Mouse (Mus musculus) liver, postnatal 0 days (tissue): ENCODE measurements around the gene Clic4. TPM values are rescaled to one million over a fixed set of nuclear protein-coding genes. Genes with fewer than 3 reads are reported as not detected.

Experiments
- ATAC-seq: fragments of 200-750 bp; cut with Nextera tagmentation; 2 replicates; pipeline ENCODE4 v1.8.0; 2017; ENCODE audit warnings: mild to moderate bottlenecking, moderate library complexity
- DNase-seq: peaks from one replicate; pipeline ENCODE4 v3.0.0-alpha.2; 2016
- H3K27ac ChIP-seq: fragments of 300-500 bp; sonication (generic); 2 replicates; pipeline ENCODE4 v1.5.1; 2014; ENCODE audit warnings: antibody characterized with exemption, moderate library complexity, mild to moderate bottlenecking, low read depth
- H3K27me3 ChIP-seq: fragments of 300-500 bp; sonication (generic); 2 replicates; pipeline ENCODE4 v1.6.1; 2014; ENCODE audit warnings: low read length, control low read depth, mixed read lengths; ENCODE audit not compliant: insufficient read depth
- H3K36me3 ChIP-seq: fragments of 300-500 bp; sonication (generic); replicated peaks from 2 replicates; pipeline ENCODE4 v1.6.1; 2014; ENCODE audit warnings: mild to moderate bottlenecking, control low read depth, low read length, moderate library complexity, mixed read lengths; ENCODE audit not compliant: insufficient read depth
- H3K4me1 ChIP-seq: fragments of 300-500 bp; sonication (generic); 2 replicates; pipeline ENCODE4 v1.6.1; 2014; ENCODE audit warnings: antibody characterized with exemption, mild to moderate bottlenecking, control low read depth; ENCODE audit not compliant: insufficient read depth
- H3K4me2 ChIP-seq: fragments of 300-500 bp; sonication (generic); 2 replicates; pipeline ENCODE4 v1.6.1; 2014; ENCODE audit warnings: low read depth, mild to moderate bottlenecking, low read length, moderate library complexity, mixed read lengths
- H3K4me3 ChIP-seq: fragments of 300-500 bp; sonication (generic); 2 replicates; pipeline ENCODE4 v1.5.1; 2014; ENCODE audit warnings: low read depth, low read length
- H3K9ac ChIP-seq: fragments of 300-500 bp; sonication (generic); replicated peaks from 2 replicates; pipeline ENCODE4 v1.6.1; 2014; ENCODE audit warnings: mild to moderate bottlenecking, moderate library complexity
- H3K9me3 ChIP-seq: fragments of 300-500 bp; sonication (generic); 2 replicates; pipeline ENCODE4 v1.6.1; 2016; ENCODE audit warnings: mild to moderate bottlenecking, control low read depth, low read length, mixed read lengths
- CTCF ChIP-seq: sonication (generic); IDR thresholded peaks from 2 replicates; pipeline ENCODE4 v1.5.1; 2016; ENCODE audit warnings: antibody characterized with exemption, low read depth
- EP300 ChIP-seq: IDR thresholded peaks from 2 replicates; pipeline ENCODE4 v1.6.1; 2016; ENCODE audit warnings: antibody characterized with exemption, low read depth, mild to moderate bottlenecking
- WGBS: fragments of 180-500 bp; shearing (Covaris S2); extraction: QIAGEN DNeasy Blood & Tissue Kit; methylation state at CpG from one replicate; pipeline ENCODE4 v1.1.7; 2014; ENCODE audit not compliant: insufficient replicate concordance; 5-methylcytosine and 5-hydroxymethylcytosine counted together
- polyA plus RNA-seq: library from polyadenylated mRNA; unstranded; fragments of >200 nt; fragmentation: Nextera tagmentation; extraction: Ambion mirVana; gene quantifications from 2 replicates; pipeline ENCODE4 v1.2.1, GENCODE M21; 2015

Clic4 gene
- polyA plus RNA-seq, 1 experiment from 2014 or later, result 64.6 TPM

GRCm38 (mm10) chr4:135313111-135313691, 40.6 kb upstream of the Clic4 start:
- DNase-seq (peak; percentile 46), ATAC-seq (peak; percentile 55; the same call in 1 of the 2 replicates)
- Histone ChIP-seq H3K27me3 (no peaks in the 10 kb centered on the region), H3K27ac (peak overlapping the region; percentile 90), H3K36me3 (peaks cover 22% of the 10 kb centered on the region), H3K4me2 (peak overlapping the region; percentile 66), H3K4me1 (peaks cover 32% of the 10 kb centered on the region), H3K4me3 (0 out of 2 replicates have a peak overlapping the region, but pooled peaks have one; percentile 21), H3K9ac (peak overlapping the region; percentile 28), H3K9me3 (no peaks in the 10 kb centered on the region)
- TF ChIP-seq EP300 (peak; percentile 81), CTCF (0 out of 2 replicates have a peak, but pooled peaks have one; percentile 4)
- WGBS, result 17% methylated on average over 17 of the region's 17 CpGs

GRCm38 (mm10) chr4:135312706-135313105, 40.1 kb upstream of the Clic4 start:
- H3K36me3 ChIP-seq, result peaks cover 22% of the 10 kb centered on the region
- peaks cover 33% of the 10 kb centered on the region for H3K4me1 ChIP-seq
- 0 out of 2 replicates have a peak overlapping the region, but pooled peaks have one; percentile 3 for H3K4me3 ChIP-seq
- H3K4me2 ChIP-seq, result peak overlapping the region; percentile 66
- no peak for TF ChIP-seq EP300
- no peak for TF ChIP-seq CTCF
- H3K9me3 ChIP-seq, result no peaks in the 10 kb centered on the region
- peak overlapping the region; percentile 28; the same call in 1 of the 2 replicates for H3K9ac ChIP-seq
- WGBS, result 31% methylated on average over 4 of the region's 4 CpGs
- DNase-seq (peak; percentile 60), ATAC-seq (peak; percentile 47)
- H3K27ac ChIP-seq, result peak overlapping the region; percentile 90
- no peaks in the 10 kb centered on the region for H3K27me3 ChIP-seq

GRCm38 (mm10) chr4:135310371-135310770, 37.8 kb upstream of the Clic4 start:
- Histone ChIP-seq H3K27me3 (no peaks in the 10 kb centered on the region), H3K27ac (no peak overlapping the region), H3K36me3 (peaks cover 6% of the 10 kb centered on the region), H3K9me3 (no peaks in the 10 kb centered on the region), H3K4me1 (peaks cover 45% of the 10 kb centered on the region), H3K9ac (no peak overlapping the region), H3K4me2 (no peak overlapping the region), H3K4me3 (no peak overlapping the region)
- TF ChIP-seq EP300 (no peak), CTCF (no peak)
- ATAC-seq (no peak), DNase-seq (no peak)
- WGBS, result 73% methylated on average over 8 of the region's 8 CpGs

- Histone ChIP-seq H3K4me2 (no peak overlapping the region), H3K27ac (no peak overlapping the region), H3K4me3 (no peak overlapping the region), H3K9me3 (no peaks in the 10 kb centered on the region), H3K36me3 (no peaks in the 10 kb centered on the region), H3K27me3 (no peaks in the 10 kb centered on the region), H3K4me1 (peaks cover 42% of the 10 kb centered on the region), H3K9ac (no peak overlapping the region)
- ATAC-seq (no peak), DNase-seq (no peak)
- no peak for TF ChIP-seq EP300
- no peak for TF ChIP-seq CTCF
- WGBS, result 83% methylated on average over 5 of the region's 5 CpGs
Measured at GRCm38 (mm10) chr4:135309726-135310125, 37.1 kb upstream of the Clic4 start.

- Histone ChIP-seq H3K4me1 (peaks cover 36% of the 10 kb centered on the region), H3K4me3 (no peak overlapping the region), H3K36me3 (no peaks in the 10 kb centered on the region), H3K4me2 (no peak overlapping the region), H3K27me3 (no peaks in the 10 kb centered on the region), H3K27ac (no peak overlapping the region), H3K9me3 (no peaks in the 10 kb centered on the region), H3K9ac (no peak overlapping the region)
- ATAC-seq, result no peak
- no peak for TF ChIP-seq CTCF
- no peak for TF ChIP-seq EP300
- no peak for DNase-seq
- WGBS, result 67% methylated on average over 9 of the region's 9 CpGs
Measured at GRCm38 (mm10) chr4:135309112-135309659, 36.6 kb upstream of the Clic4 start.

- DNase-seq, result peak; percentile 41
- peak overlapping the region; percentile 61; the same call in 1 of the 2 replicates for H3K27ac ChIP-seq
- H3K9ac ChIP-seq, result no peak overlapping the region
- no peak for TF ChIP-seq EP300
- no peak for TF ChIP-seq CTCF
- no peaks in the 10 kb centered on the region for H3K36me3 ChIP-seq
- no peaks in the 10 kb centered on the region for H3K9me3 ChIP-seq
- H3K4me2 ChIP-seq, result no peak overlapping the region
- H3K4me1 ChIP-seq, result peaks cover 16% of the 10 kb centered on the region
- peak; percentile 46 for ATAC-seq
- no peak overlapping the region for H3K4me3 ChIP-seq
- WGBS, result 48% methylated on average over 17 of the region's 17 CpGs
- H3K27me3 ChIP-seq, result no peaks in the 10 kb centered on the region
Measured at GRCm38 (mm10) chr4:135306971-135307632, 34.5 kb upstream of the Clic4 start.
